Mouse (Mus musculus): ENCODE measurements at regions not wholly inside any gene's neighbourhood (a gene's known extent, or its start where the extent isn't known, plus 50 kb on each side); places are given as distances from the start of the nearest gene placed in this dataset.

DNA sequence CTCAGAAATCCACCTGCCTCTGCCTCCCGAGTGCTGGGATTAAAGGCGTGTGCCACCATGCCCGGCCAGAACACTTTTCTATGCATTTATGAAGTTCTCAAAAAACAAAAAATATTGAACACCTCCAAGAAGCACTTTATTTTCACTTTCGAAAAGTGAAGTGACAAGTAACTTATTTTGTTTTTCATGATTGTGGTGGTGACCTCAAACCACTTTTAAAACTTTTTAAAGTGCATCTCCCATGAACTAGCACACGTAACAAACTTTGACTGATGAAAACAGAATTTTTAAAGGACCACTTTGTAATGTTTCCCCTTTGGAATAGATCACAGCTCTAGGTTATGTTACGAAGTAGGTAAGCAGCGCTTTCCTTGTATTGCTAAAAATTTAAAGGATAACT lies 82.7 kb upstream of the Ssbp2 start:
- TF ChIP-seq POLR2A (IDR thresholded peaks at IDR 0.05; ENCODE audit: control insufficient read depth, low read depth, low read length) (no peak), CTCF (IDR thresholded peaks at IDR 0.05; ENCODE audit: control insufficient read depth, insufficient read depth, insufficient replicate concordance, low read depth, low read length) (no peak)

Data from testis, adult 2 months (tissue).